Mouse (Mus musculus): ENCODE measurements around the gene Taco1. TPM values are rescaled to one million over a fixed set of nuclear protein-coding genes. Genes with fewer than 3 reads are reported as not detected.
"Not testable (repeated sequence)": the region's sequence is repeated elsewhere in the genome, so short reads cannot be mapped to it uniquely, and the experiment has no call there.

Taco1 gene
- 10 to 100 TPM; 14.0 TPM for total RNA-seq (2021)

DNA sequence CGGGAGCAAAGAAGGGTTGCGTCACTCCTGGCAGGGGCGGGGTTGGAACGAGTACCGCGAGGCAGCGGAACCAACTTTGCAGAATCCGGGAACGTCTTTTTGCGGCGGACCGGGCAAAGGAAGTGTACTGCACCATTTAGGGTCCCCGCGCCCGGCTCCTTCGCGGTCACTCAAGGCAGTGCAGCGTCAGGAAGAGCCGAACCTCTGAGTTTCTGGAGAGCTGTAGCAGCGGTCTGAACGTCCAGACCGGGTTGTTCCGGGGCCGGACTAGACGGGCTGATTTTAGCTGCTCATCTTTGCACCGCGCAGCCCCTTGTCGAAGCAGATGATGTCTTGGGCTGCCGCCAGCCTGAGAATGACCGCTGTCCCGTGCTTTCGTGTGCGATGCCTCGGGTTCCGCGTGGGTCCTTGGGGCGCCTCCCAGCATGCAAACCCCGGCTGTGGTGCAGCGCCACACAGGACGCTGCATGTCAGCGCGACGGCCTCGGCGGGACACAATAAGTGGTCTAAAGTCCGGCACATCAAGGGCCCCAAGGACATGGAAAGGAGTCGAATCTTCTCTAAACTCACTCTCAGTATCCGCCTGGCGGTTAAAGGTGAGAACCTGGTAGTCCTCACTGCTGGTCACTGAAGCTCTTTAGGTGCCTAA lies at the start of gene Taco1:
Gene Taco1, plus strand, starts transcription at position 139 of the 649 bp plus-strand sequence.
- intact Hi-C loops (cut with DNase I) = no loop called here
- DNase-seq (ENCODE audit: extremely low spot score in 1 of 2, low spot score in 2 of 2) = peak; percentile 95 to 96

DNA sequence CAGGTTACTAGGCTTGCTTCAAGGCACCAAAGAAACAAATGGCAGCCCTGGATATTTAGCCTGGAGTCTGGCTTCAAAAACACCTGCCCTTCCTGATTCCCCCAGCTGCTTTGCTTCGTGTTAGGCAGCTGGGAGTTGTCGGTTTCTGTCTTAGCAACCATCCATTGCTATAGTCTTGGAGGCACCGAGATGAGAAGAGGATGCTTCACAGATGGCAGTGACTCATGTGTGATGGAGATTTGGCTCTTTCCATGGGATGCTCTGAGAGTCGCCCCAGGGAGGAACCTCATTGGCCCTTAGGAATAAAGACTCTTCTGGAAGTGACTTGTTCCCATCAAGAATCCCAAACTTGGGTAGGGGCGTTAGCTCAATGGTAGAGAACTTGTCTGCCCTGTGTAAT lies 49.4 kb upstream of the Taco1 start:
- intact Hi-C loops (cut with DNase I) = no loop called here
- DNase-seq (ENCODE audit: extremely low spot score in 1 of 2, low spot score in 2 of 2) = no peak

DNA sequence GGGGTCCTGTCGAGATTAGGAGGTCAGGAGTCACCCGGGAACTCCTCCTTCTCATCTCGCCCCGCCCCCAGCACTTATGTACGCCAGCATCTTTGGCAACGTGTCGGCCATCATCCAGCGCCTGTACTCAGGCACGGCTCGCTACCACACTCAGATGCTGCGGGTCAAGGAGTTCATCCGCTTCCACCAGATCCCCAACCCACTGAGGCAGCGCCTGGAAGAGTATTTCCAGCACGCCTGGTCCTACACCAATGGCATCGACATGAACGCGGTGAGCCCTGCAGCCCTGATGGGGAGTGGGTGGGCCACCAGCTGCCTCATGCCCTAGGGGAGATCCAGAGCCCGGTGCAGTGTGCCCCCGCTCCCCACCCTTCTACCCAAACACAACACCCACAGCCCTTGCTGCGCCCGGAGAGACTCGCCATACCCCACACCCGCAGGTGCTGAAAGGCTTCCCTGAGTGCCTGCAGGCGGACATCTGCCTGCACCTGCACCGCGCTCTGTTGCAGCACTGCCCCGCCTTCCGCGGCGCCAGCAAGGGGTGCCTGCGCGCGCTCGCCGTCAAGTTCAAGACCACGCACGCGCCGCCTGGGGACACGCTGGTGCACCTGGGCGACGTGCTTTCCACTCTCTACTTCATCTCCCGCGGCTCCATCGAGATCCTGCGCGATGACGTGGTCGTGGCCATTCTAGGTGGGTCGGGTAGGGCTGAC lies 45.7 kb upstream of the Taco1 start:
- peak in 1 of 2 experiments; percentile 59 for DNase-seq (ENCODE audit: extremely low spot score in 1 of 2, low spot score in 2 of 2)
- intact Hi-C loops (cut with DNase I) = loop anchor here (2.0 kb wide), 1 partner anchor 77 kb away; no protein-coding TSS in a partner anchor

DNA sequence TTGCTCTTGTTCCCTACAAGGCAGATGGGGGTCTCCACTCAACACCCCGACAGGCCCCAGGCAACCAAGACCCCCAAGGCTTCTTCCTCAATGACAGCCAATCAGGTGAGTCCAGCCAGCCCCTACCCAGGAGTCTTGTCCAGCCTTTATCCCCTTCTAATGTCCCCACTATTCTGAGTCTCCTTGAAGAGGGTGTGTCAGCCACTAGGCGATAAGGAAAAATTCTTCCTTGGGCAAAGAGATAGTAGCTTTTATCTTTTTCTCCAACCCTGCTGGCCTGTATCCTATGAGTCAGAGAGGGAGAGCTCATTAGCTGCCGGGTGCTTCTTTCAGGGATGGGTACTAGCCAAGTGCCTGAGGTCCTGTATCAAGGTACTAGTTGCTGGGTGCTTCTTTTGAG lies 40.1 kb upstream of the Taco1 start:
- intact Hi-C loops (cut with DNase I) = loop anchor here (5.0 kb wide), 1 partner anchor 98 kb away; no protein-coding TSS in a partner anchor
- no peak for DNase-seq (ENCODE audit: extremely low spot score in 1 of 2, low spot score in 2 of 2)

DNA sequence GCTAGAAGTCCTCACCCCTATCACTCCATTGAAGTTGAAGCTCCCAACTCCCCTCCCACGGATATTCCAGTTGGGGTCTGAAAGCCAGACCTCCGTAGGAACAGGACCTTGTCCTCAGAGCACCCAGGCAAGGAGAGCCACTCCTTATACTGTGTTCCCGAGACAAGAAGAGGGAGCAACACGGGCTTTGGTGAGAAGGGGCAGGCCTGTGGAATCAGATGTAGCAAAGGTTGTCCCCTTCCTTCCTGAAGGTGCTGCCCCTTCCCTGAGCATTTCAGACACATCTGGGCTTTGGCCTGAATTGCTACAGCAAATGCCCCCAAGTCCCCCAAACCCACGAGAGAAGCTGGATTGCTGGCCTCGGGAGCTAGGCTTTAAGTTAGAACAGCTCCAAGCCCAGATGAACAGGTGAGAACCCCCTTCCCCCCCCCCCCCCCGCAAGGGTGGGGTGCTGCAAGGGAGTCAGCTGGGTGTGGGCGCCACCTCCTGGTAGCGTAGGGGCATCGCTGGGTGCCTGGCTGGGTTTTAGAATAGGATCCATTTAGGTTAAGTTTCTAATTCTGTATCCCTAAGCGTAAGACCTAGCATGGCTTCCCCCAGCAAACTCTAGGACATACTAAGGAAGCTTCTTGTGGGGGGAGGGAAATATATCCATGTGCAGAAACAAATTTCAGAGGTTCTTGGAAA lies 39.3 kb upstream of the Taco1 start:
- intact Hi-C loops (cut with DNase I) = loop anchor here (5.0 kb wide), 1 partner anchor 99 kb away; no protein-coding TSS in a partner anchor
- peak; percentile 32 to 70 for DNase-seq (ENCODE audit: extremely low spot score in 1 of 2, low spot score in 2 of 2)

DNA sequence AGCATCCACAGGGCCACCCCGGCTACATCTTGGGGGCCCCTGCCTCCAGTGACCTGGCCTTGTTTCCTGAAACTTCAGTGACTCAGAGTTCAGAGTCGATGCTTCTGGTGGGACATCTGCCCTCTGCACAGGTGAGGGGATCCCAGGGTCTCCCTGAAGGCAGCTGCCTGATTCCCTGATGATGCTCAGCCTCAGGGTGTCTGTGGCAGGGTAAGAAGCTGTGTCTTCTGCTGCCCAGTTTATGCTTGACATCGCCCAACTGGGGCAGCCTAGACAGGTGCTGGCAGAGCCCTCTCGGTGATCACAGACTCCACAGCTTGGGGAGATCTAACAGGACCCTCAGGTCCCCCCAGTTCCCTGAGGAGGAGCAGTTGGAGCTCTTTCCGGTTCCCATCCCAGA lies 38.3 kb upstream of the Taco1 start:
- intact Hi-C loops (cut with DNase I) = loop anchor here (5.0 kb wide), 1 partner anchor 100 kb away; no protein-coding TSS in a partner anchor

DNA sequence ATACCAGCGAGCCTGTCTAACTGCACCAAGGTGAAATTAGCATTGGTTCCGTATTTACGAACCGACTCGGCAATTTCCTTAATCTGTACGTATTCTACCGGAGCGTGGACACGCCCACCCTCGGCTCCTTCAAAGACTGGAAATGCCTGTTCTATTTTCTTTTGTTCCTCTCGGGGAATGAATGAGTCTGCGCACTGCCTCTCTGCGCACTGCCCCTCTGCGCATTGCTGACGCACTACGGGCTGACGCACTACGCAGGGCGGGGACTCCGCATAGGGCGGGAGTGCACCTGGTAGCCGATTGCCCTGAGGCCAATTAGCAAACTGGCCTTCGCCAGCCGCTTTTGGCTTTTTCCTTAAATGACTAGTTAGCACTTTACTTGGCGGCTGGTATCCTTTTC lies 33.8 kb upstream of the Taco1 start:
- DNase-seq (ENCODE audit: extremely low spot score in 1 of 2, low spot score in 2 of 2); intact Hi-C loops (cut with DNase I): not testable (repeated sequence)

More for the DNA sequence above, 38.3 kb upstream of the Taco1 start:
- DNase-seq (ENCODE audit: extremely low spot score in 1 of 2, low spot score in 2 of 2) = no peak

DNA sequence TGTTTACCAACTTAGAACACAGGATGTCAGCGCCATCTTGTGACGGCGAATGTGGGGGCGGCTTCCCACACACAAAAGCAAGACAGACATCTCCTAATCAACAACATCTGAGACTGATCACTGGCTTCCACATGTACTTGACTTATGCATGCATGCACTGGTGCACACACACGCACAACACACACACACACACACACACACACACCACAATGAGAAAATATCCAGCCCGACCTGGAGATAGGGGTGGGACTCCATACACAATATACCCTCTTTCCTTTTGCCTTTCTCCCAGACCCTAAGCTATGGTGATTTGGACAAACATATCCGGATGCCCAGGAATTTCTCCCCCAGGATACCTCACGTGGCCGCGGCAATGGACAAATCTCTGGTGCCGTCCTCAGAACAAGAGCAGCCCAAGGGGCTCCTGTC lies 32.4 kb upstream of the Taco1 start:
- intact Hi-C loops (cut with DNase I) = no loop called here

DNA sequence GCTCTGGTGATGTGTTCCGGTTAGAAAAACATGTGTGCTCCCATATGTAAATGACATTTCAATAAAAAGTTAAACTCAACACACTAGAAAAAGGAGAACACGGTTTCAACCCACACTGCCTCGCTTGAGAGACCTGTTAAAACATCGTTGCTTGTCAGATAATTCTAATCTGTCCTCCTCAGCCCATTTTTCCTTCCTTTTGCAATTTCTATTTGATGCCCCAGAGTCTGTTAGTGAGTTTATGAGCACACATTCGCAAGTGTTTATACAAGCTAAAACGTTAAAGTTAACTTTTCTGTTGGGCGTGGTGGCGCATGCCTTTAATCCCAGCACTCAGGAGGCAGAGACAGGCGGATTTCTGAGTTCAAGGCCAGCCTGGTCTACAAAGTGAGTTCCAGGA lies 30.9 kb upstream of the Taco1 start:
- intact Hi-C loops (cut with DNase I) = no loop called here
- DNase-seq (ENCODE audit: extremely low spot score in 1 of 2, low spot score in 2 of 2) = no peak

More for the DNA sequence above, 32.4 kb upstream of the Taco1 start:
- no peak for DNase-seq (ENCODE audit: extremely low spot score in 1 of 2, low spot score in 2 of 2)

DNA sequence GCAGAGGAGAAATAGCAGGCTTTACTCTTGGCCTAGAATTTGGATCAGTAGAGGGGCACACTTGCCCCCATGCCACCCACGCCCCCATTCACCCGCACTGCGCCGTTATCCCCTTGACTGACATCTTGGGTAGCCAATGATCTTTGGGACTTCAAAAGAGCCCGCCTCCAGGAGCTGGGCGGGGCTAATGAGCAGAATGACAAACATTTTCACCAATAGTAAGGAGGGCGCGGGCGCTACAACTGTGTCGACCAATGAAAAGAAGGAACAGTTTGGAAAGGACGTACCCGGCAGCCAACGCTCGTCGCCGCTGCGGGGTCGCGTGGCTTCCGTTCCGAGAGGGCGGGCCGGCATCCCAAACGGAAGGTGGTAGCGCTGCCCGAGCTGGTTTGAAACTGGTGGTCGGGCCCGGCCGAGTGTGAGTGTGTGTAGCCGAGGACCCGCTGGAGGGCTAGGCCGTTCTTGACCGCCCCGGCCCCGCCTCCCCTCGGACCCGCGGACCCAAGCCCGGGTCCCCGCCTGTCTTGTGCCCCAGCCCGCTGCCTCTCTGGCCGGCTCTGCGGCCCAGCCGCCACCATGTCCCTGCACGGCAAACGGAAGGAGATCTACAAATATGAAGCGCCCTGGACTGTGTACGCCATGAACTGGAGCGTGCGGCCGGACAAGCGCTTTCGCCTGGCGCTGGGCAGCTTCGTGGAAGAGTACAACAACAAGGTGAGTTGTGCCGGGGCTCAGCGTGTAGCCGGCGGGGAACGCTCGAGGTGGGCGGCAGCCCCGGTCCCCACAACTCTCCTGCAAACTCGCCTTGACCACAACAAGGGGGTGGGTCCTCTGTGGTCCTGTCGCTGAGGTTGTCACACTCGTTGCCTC lies 29.1 kb upstream of the Taco1 start, which contains the start of gene Dcaf7:
Gene Dcaf7, plus strand, starts transcription at position 325 of the 870 bp plus-strand sequence.
- peak; percentile 98 for DNase-seq (ENCODE audit: extremely low spot score in 1 of 2, low spot score in 2 of 2)
- intact Hi-C loops (cut with DNase I) = no loop called here

DNA sequence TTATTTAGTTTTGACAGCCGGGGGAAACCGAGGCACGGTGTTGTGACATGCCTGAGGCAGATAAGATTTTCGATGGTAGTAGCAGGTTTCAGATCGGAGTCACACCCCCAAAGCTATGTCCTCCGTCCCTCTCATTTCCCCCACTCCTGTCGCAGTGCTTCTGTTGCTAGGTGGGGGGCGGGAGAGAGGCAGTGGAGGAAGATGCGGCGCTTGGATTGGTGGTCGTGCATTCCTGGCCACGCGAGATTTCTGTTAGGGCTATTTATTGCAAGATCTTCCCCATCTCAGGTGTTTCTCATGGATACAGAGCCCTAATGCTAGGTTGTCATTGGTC lies 28.5 kb upstream of the Taco1 start:
- intact Hi-C loops (cut with DNase I) = no loop called here
- peak; percentile 88 for DNase-seq (ENCODE audit: extremely low spot score in 1 of 2, low spot score in 2 of 2)

DNA sequence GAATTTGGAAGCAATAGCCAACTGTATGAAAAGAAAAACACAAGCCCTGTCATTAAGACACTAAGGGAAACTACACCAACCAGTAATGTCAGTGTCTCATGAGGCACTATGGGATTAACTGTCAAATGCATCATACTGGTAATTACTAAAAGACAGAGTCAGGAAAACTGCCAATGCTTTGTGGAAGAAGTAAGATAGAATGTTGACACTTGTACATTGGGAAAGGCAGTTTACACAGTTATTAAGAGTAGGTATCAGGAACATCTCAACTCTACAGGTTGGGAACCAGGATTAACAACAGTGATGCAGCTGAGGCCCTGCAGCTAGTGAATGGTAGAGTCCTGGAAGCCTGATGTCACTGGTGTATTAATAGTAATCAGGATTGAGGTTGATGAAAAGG lies 21.5 kb upstream of the Taco1 start:
- DNase-seq (ENCODE audit: extremely low spot score in 1 of 2, low spot score in 2 of 2) = no peak
- intact Hi-C loops (cut with DNase I) = no loop called here

DNA sequence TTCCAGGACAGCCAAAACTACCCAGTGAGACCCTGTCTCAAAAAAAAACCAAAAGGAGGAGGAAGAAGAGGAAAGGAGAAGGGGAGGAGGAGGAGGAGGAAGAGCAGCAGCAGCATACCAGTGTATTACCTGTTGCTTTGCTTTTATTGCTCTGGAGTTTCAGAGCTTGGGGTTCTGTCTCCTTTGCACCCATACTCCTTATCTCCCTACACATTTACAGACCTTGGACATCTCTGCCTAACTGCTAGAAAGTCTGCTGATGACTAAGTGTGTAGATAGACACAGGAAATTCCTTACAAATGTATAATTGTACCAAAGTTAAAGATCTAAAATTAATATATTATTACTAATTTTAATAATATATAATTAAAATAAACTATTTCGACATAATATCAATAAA lies 20.6 kb upstream of the Taco1 start:
- intact Hi-C loops (cut with DNase I) = no loop called here
- DNase-seq (ENCODE audit: extremely low spot score in 1 of 2, low spot score in 2 of 2) = no peak

DNA sequence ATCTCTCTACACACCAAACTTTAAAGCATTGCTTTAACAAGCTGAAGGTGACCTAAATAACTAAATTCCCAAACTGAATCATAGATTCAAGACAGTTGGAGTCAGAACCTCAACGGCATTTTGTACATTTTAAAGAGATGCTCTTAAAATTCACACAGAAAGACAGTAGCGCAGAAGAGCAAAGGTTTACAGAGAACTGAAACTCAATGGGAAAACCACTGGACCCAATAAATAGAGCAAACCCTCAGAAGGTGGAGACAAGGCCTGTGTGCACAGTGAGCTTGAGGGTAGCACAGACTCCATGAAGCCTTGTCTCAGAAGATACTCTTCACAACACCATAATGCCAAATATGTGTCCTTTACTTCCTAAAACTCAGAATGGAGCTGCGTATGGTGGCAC lies 20.1 kb upstream of the Taco1 start:
- intact Hi-C loops (cut with DNase I) = no loop called here
- no peak for DNase-seq (ENCODE audit: extremely low spot score in 1 of 2, low spot score in 2 of 2)

DNA sequence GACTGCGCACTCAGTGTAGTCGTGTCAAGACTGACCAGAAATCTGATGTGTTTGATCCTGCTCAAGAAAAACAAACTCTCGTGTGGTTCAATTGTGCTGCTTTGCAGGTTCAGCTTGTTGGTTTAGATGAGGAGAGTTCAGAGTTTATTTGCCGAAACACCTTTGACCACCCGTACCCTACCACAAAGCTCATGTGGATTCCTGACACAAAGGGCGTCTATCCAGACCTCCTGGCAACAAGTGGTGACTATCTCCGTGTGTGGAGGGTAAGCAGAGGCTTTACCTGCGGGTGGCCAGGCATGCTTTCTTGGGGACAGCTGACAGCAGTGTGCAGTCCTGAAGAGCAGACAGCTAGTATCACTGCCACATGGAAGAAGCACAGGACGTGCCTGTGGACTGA lies 19.3 kb upstream of the Taco1 start:
- no peak for DNase-seq (ENCODE audit: extremely low spot score in 1 of 2, low spot score in 2 of 2)
- intact Hi-C loops (cut with DNase I) = no loop called here

DNA sequence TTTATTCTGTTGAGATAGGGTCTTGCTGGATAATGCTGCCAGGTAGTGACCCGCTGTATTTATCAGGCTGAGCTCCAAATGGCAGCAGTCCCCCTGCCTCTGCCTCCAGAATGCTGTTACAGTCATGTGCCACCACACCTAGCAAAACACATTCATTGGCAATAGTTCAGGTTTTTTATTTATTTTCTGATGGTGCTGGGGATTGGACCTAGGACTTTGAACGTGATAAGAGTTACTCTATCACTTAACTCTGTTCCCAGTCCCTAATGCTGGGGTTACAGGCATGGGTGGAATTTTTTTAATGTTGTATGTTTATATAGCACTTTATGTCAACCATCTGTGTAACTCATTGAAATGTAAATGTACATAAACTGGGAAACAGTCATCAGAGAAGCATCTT lies 11.9 kb upstream of the Taco1 start:
- intact Hi-C loops (cut with DNase I) = no loop called here
- no peak for DNase-seq (ENCODE audit: extremely low spot score in 1 of 2, low spot score in 2 of 2)

DNA sequence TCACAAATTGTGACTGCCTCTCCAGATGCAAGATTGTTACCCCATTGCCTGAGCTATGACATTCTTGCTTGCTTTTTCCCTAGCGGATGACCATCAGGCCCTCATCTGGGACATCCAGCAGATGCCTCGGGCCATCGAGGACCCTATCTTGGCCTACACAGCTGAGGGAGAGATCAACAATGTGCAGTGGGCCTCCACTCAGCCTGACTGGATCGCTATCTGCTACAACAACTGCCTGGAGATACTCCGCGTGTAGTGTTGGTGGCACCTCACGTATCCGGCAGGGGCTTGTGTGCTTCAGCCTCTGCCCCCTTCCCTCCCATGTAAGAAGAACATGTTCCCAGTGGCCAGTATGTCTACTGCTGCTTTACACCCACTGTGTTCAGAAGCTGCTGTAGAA lies 11.3 kb upstream of the Taco1 start:
- intact Hi-C loops (cut with DNase I) = no loop called here
- no peak for DNase-seq (ENCODE audit: extremely low spot score in 1 of 2, low spot score in 2 of 2)

DNA sequence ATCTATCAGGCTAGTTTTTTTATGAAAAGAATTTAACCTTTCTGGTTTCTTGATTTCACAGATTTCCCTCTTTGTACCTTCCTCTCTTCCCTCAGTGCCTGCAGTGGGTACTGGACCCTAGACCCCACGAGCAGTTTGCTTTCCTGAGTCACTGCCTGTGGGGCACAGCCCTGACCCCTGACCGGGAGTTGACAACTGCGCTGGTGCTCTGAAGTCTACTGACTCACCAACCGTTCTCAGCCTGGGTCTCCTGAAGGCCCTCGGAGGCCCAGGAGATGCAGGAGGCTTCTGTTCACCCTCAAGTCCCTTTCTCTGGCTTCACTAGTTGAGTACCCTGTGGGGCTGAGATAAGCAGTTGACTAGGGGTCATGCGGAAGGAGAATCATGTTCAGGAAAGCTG lies 10.5 kb upstream of the Taco1 start:
- no peak for DNase-seq (ENCODE audit: extremely low spot score in 1 of 2, low spot score in 2 of 2)
- intact Hi-C loops (cut with DNase I) = no loop called here
